Mouse (Mus musculus): ENCODE measurements at regions not wholly inside any gene's neighbourhood (a gene's known extent, or its start where the extent isn't known, plus 50 kb on each side); places are given as distances from the start of the nearest gene placed in this dataset.

- ATAC-seq (no peak), DNase-seq (no peak)
- TF ChIP-seq CTCF (IDR thresholded peaks at IDR 0.05; ENCODE audit: low read depth), result no peak
- no peak for TF ChIP-seq EP300 (IDR thresholded peaks at IDR 0.05; ENCODE audit: low read depth)
- WGBS (ENCODE audit: insufficient replicate concordance), result 43% methylated on average over 3 of the region's 3 CpGs
- Histone ChIP-seq H3K36me3 (replicated peaks; ENCODE audit: insufficient read depth, low read length) (no peaks in the 10 kb centered on the region), H3K4me2 (ENCODE audit: low read depth, low read length) (no peak overlapping the region), H3K27me3 (ENCODE audit: insufficient read depth, low read length) (no peaks in the 10 kb centered on the region), H3K9ac (replicated peaks) (no peak overlapping the region), H3K27ac (ENCODE audit: low read depth) (no peak overlapping the region), H3K9me3 (ENCODE audit: low read length) (no peaks in the 10 kb centered on the region), H3K4me3 (ENCODE audit: low read depth, low read length) (no peak overlapping the region), H3K4me1 (ENCODE audit: insufficient read depth) (no peaks in the 10 kb centered on the region)
These were observed 253.8 kb upstream of the Nrsn1 start for GRCm38 (mm10) chr13:25524094-25524493.

- DNase-seq (no peak), ATAC-seq (no peak)
- H3K4me1 ChIP-seq (ENCODE audit: insufficient read depth), result no peaks in the 10 kb centered on the region
- no peak overlapping the region for H3K4me2 ChIP-seq (ENCODE audit: low read depth, low read length)
- no peak overlapping the region for H3K27ac ChIP-seq (ENCODE audit: low read depth)
- H3K4me3 ChIP-seq (ENCODE audit: low read depth, low read length), result no peak overlapping the region
- no peak for TF ChIP-seq EP300 (IDR thresholded peaks at IDR 0.05; ENCODE audit: low read depth)
- no peak for TF ChIP-seq CTCF (IDR thresholded peaks at IDR 0.05; ENCODE audit: low read depth)
- no peaks in the 10 kb centered on the region for H3K36me3 ChIP-seq (replicated peaks; ENCODE audit: insufficient read depth, low read length)
- H3K9ac ChIP-seq (replicated peaks), result no peak overlapping the region
- H3K27me3 ChIP-seq (ENCODE audit: insufficient read depth, low read length), result no peaks in the 10 kb centered on the region
- no peaks in the 10 kb centered on the region for H3K9me3 ChIP-seq (ENCODE audit: low read length)
These were observed 237.1 kb upstream of the Nrsn1 start for GRCm38 (mm10) chr13:25507355-25507754.

GRCm38 (mm10) chr13:25494492-25495034, 224.3 kb upstream of the Nrsn1 start:
- Histone ChIP-seq H3K27me3 (ENCODE audit: insufficient read depth, low read length) (no peaks in the 10 kb centered on the region), H3K4me1 (ENCODE audit: insufficient read depth) (no peaks in the 10 kb centered on the region), H3K36me3 (replicated peaks; ENCODE audit: insufficient read depth, low read length) (no peaks in the 10 kb centered on the region), H3K4me3 (ENCODE audit: low read depth, low read length) (no peak overlapping the region), H3K9me3 (ENCODE audit: low read length) (no peaks in the 10 kb centered on the region), H3K9ac (replicated peaks) (no peak overlapping the region), H3K4me2 (ENCODE audit: low read depth, low read length) (no peak overlapping the region), H3K27ac (ENCODE audit: low read depth) (no peak overlapping the region)
- WGBS (ENCODE audit: insufficient replicate concordance), result 71% methylated on average over 7 of the region's 7 CpGs
- no peak for TF ChIP-seq EP300 (IDR thresholded peaks at IDR 0.05; ENCODE audit: low read depth)
- no peak for TF ChIP-seq CTCF (IDR thresholded peaks at IDR 0.05; ENCODE audit: low read depth)
- ATAC-seq, result no peak
- DNase-seq, result no peak

- ATAC-seq (no peak), DNase-seq (no peak)
- Histone ChIP-seq H3K4me1 (ENCODE audit: insufficient read depth) (no peaks in the 10 kb centered on the region), H3K9me3 (ENCODE audit: low read length) (no peaks in the 10 kb centered on the region), H3K27ac (ENCODE audit: low read depth) (no peak overlapping the region), H3K9ac (replicated peaks) (no peak overlapping the region), H3K4me2 (ENCODE audit: low read depth, low read length) (no peak overlapping the region), H3K4me3 (ENCODE audit: low read depth, low read length) (no peak overlapping the region), H3K27me3 (ENCODE audit: insufficient read depth, low read length) (no peaks in the 10 kb centered on the region), H3K36me3 (replicated peaks; ENCODE audit: insufficient read depth, low read length) (no peaks in the 10 kb centered on the region)
- TF ChIP-seq CTCF (IDR thresholded peaks at IDR 0.05; ENCODE audit: low read depth) (no peak), EP300 (IDR thresholded peaks at IDR 0.05; ENCODE audit: low read depth) (no peak)
- WGBS (ENCODE audit: insufficient replicate concordance), result 71% methylated on average over 4 of the region's 4 CpGs
These were observed 219.7 kb upstream of the Nrsn1 start for GRCm38 (mm10) chr13:25490036-25490435.

- TF ChIP-seq EP300 (IDR thresholded peaks at IDR 0.05; ENCODE audit: low read depth) (no peak), CTCF (IDR thresholded peaks at IDR 0.05; ENCODE audit: low read depth) (no peak)
- no peaks in the 10 kb centered on the region for H3K27me3 ChIP-seq (ENCODE audit: insufficient read depth, low read length)
- no peak overlapping the region for H3K4me2 ChIP-seq (ENCODE audit: low read depth, low read length)
- H3K4me3 ChIP-seq (ENCODE audit: low read depth, low read length), result no peak overlapping the region
- no peak for ATAC-seq
- DNase-seq, result no peak
- H3K9ac ChIP-seq (replicated peaks), result no peak overlapping the region
- H3K4me1 ChIP-seq (ENCODE audit: insufficient read depth), result no peaks in the 10 kb centered on the region
- no peak overlapping the region for H3K27ac ChIP-seq (ENCODE audit: low read depth)
- no peaks in the 10 kb centered on the region for H3K36me3 ChIP-seq (replicated peaks; ENCODE audit: insufficient read depth, low read length)
- 74% methylated on average over 1 of the region's 1 CpGs for WGBS (ENCODE audit: insufficient replicate concordance)
- no peaks in the 10 kb centered on the region for H3K9me3 ChIP-seq (ENCODE audit: low read length)
These were observed 213.0 kb upstream of the Nrsn1 start for GRCm38 (mm10) chr13:25483309-25483708.

GRCm38 (mm10) chr13:25451917-25452316, 181.6 kb upstream of the Nrsn1 start:
- Histone ChIP-seq H3K9me3 (ENCODE audit: low read length) (no peaks in the 10 kb centered on the region), H3K4me3 (ENCODE audit: low read depth, low read length) (no peak overlapping the region), H3K36me3 (replicated peaks; ENCODE audit: insufficient read depth, low read length) (no peaks in the 10 kb centered on the region), H3K4me2 (ENCODE audit: low read depth, low read length) (no peak overlapping the region), H3K4me1 (ENCODE audit: insufficient read depth) (no peaks in the 10 kb centered on the region), H3K9ac (replicated peaks) (no peak overlapping the region), H3K27me3 (ENCODE audit: insufficient read depth, low read length) (no peaks in the 10 kb centered on the region), H3K27ac (ENCODE audit: low read depth) (no peak overlapping the region)
- TF ChIP-seq EP300 (IDR thresholded peaks at IDR 0.05; ENCODE audit: low read depth) (no peak), CTCF (IDR thresholded peaks at IDR 0.05; ENCODE audit: low read depth) (no peak)
- ATAC-seq, result no peak
- no peak for DNase-seq
- 78% methylated on average over 9 of the region's 9 CpGs for WGBS (ENCODE audit: insufficient replicate concordance)

- Histone ChIP-seq H3K4me1 (ENCODE audit: insufficient read depth) (no peaks in the 10 kb centered on the region), H3K4me2 (ENCODE audit: low read depth, low read length) (no peak overlapping the region), H3K27ac (ENCODE audit: low read depth) (no peak overlapping the region), H3K36me3 (replicated peaks; ENCODE audit: insufficient read depth, low read length) (no peaks in the 10 kb centered on the region), H3K27me3 (ENCODE audit: insufficient read depth, low read length) (no peaks in the 10 kb centered on the region), H3K9me3 (ENCODE audit: low read length) (no peaks in the 10 kb centered on the region), H3K4me3 (ENCODE audit: low read depth, low read length) (no peak overlapping the region), H3K9ac (replicated peaks) (no peak overlapping the region)
- TF ChIP-seq EP300 (IDR thresholded peaks at IDR 0.05; ENCODE audit: low read depth), result no peak
- no peak for TF ChIP-seq CTCF (IDR thresholded peaks at IDR 0.05; ENCODE audit: low read depth)
- DNase-seq (no peak), ATAC-seq (no peak)
- 47% methylated on average over 13 of the region's 13 CpGs for WGBS (ENCODE audit: insufficient replicate concordance)
These were observed 181.1 kb upstream of the Nrsn1 start for GRCm38 (mm10) chr13:25451357-25451861.
